Mouse (Mus musculus): ENCODE results near the gene Sphk2. TPM values are rescaled to one million over a fixed set of nuclear protein-coding genes. Genes with fewer than 3 reads are reported as not detected.

The Sphk2 gene
- polyA plus RNA-seq, 1 experiment from 2014 or later: 14.9 TPM

DNA sequence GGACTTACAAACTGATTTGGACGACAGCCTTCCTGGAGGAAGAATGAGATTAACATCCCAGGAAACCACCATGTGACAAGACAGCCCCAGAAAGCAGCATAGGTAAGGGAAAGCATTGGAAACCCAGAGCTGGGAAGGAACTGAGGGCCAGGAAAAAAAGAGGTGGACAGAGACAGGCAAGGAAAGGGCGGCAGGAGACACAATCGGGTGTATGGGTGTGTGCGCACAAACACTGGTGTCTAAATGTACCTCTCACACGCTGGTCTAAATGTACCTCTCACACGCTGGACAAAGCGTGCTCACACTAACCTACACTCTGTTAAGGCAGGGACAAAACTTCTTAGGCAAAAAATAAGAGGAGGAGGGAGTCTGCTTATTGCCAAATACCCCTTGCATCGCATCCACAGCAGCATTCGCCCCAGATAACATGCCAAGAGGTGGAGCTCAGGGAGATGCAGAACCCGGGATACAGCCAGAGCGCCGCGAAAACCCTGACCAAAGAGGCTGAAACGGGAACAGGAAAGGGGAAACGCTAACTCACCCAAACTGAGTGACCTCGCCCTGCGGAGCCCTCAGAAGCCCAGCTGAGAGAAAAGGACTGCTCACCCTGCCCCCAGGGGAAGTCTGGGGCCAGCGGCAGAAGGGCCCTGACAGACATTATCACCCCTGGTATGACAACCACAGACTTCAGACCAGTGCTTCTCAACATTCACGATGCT lies 1.9 kb downstream of the Sphk2 start:
- peak overlapping the region; percentile 39 for H3K9ac ChIP-seq (ENCODE audit: low read length)
- WGBS: 83% methylated on average over 19 of the region's 19 CpGs
- no peak for ATAC-seq (ENCODE audit: low FRiP score)

DNA sequence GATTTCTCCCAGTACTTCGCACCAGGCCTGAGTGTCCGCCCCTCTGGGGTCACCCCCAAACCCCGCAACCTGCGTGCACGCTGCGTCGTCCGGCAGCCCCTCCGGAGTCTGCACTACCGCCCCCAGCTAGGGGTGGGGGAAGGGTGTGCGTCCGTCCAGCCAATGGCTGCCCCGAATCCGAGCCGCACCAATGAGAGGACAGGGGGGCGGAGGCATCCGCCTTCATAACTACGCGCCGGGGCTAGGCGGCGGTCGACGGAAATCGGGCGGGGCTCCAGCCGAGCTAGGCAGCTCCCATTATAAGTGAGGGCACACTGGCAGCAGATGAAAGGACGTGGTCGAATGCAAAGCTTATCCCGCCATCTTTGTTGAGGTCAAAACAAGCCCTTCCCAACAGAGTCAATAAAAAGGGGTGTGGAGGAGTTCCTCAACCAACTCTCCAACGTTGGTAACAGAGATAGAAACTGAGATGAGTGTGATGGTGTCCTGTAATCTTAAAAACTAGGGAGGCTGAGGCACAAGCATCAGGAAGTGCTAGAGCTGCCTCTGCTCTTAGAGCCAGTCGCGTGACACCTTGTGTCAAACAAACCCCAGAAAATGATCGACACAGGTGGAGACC lies 2.6 kb downstream of the Sphk2 start, which contains the start of gene Rpl18:
Gene Rpl18 (plus strand): TSS at position 368 of the 619 bp plus-strand sequence.
- 8% methylated on average over 34 of the region's 34 CpGs for WGBS
- peaks cover 33% of the 10 kb centered on the region for H3K36me3 ChIP-seq (ENCODE audit: control insufficient read depth, insufficient read depth, low read length)
- ATAC-seq (ENCODE audit: low FRiP score): peak; percentile 93

More for the DNA sequence above, 1.9 kb downstream of the Sphk2 start:
- Histone ChIP-seq H3K27me3 (ENCODE audit: control insufficient read depth, insufficient read depth, low read length) (no peaks in the 10 kb centered on the region), H3K36me3 (ENCODE audit: control insufficient read depth, insufficient read depth, low read length) (peaks cover 30% of the 10 kb centered on the region), H3K4me2 (peak overlapping the region; percentile 93), H3K4me3 (ENCODE audit: low read depth, low read length) (peak overlapping the region; percentile 69), H3K27ac (ENCODE audit: low read depth, low read length) (no peak overlapping the region), H3K4me1 (ENCODE audit: control insufficient read depth, insufficient read depth, low read length) (peaks cover 41% of the 10 kb centered on the region), H3K9me3 (ENCODE audit: control insufficient read depth, low read length) (no peaks in the 10 kb centered on the region)
- DNase-seq (ENCODE audit: low spot score, missing footprints): no peak

DNA sequence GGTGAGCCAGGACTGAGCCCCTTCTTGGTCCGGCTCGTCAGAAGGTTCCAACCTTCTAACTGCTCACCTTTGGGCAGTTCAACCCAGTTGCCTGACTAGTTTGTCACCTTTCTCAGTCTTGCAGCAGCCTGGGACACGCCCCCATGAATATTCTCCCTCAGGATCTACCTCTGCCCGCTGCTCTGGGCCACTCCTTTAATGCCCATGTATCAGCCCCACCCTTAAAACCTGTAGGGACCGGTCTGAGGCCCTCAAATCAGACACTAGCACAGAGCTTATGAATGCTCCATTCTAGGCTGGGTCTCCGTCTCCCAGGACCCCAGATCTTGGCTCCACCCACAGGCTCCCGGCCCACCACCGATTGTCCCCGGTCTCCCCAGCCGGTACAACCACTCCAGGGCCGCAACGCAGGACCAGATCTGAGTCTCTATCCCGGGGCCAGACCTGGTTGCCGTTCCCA lies 3.1 kb downstream of the Sphk2 start:
- no peaks in the 10 kb centered on the region for H3K9me3 ChIP-seq (ENCODE audit: control insufficient read depth, low read length)
- H3K4me3 ChIP-seq (ENCODE audit: low read depth, low read length): peak overlapping the region; percentile 69
- H3K4me1 ChIP-seq (ENCODE audit: control insufficient read depth, insufficient read depth, low read length): peaks cover 41% of the 10 kb centered on the region
- H3K27me3 ChIP-seq (ENCODE audit: control insufficient read depth, insufficient read depth, low read length): no peaks in the 10 kb centered on the region
- no peak overlapping the region for H3K27ac ChIP-seq (ENCODE audit: low read depth, low read length)
- peak; percentile 53 for ATAC-seq (ENCODE audit: low FRiP score)
- WGBS: 11% methylated on average over 14 of the region's 14 CpGs
- peak overlapping the region; percentile 93 for H3K4me2 ChIP-seq
- DNase-seq (ENCODE audit: low spot score, missing footprints): no peak
- peak overlapping the region; percentile 74 for H3K9ac ChIP-seq (ENCODE audit: low read length)
- peaks cover 29% of the 10 kb centered on the region for H3K36me3 ChIP-seq (ENCODE audit: control insufficient read depth, insufficient read depth, low read length)

More for the DNA sequence above, 2.6 kb downstream of the Sphk2 start, which contains the start of gene Rpl18:
- peak within 1 kb of the TSS; percentile 74 for H3K9ac ChIP-seq (ENCODE audit: low read length)
- H3K9me3 ChIP-seq (ENCODE audit: control insufficient read depth, low read length): no peaks in the 10 kb centered on the region
- DNase-seq (ENCODE audit: low spot score, missing footprints): peak; percentile 98
- no peak within 1 kb of the TSS for H3K27ac ChIP-seq (ENCODE audit: low read depth, low read length)
- H3K4me1 ChIP-seq (ENCODE audit: control insufficient read depth, insufficient read depth, low read length): peaks cover 41% of the 10 kb centered on the region
- no peaks in the 10 kb centered on the region for H3K27me3 ChIP-seq (ENCODE audit: control insufficient read depth, insufficient read depth, low read length)
- H3K4me3 ChIP-seq (ENCODE audit: low read depth, low read length): peak within 1 kb of the TSS; percentile 69
- H3K4me2 ChIP-seq: peak within 1 kb of the TSS; percentile 93

DNA sequence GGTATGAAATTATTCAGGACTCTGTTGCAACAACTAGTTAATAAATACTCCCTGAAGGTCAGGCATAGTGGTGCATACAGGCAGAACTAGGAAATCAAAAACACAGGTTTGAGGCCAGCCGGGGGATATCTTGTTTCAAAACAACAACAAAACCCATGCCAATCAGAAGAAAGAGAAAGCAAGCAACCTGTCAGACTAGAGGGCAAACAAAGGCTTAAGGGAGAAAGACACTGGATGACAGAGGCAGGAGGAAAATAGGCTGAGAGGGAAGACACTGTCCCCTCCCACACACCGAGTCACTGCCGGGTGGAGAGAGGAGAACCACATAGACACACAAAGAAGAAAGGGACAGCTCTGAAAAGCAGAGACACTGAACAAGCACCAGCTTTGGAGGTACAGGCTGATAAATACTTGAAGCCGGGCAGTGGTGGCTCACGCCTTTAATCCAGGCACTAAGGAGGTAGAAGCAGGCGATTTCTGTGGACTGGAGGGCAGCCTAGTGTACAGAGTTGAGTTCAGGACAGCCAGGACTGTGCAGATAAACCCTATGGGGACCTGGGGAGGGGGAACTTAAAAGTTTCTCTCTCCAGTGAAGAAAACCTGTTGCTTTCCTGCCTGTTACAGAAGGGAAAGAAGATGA lies 3.8 kb downstream of the Sphk2 start:
- H3K4me3 ChIP-seq (ENCODE audit: low read depth, low read length): peak overlapping the region; percentile 69
- no peak overlapping the region for H3K27ac ChIP-seq (ENCODE audit: low read depth, low read length)
- peaks cover 25% of the 10 kb centered on the region for H3K36me3 ChIP-seq (ENCODE audit: control insufficient read depth, insufficient read depth, low read length)
- H3K4me2 ChIP-seq: peak overlapping the region; percentile 93
- ATAC-seq (ENCODE audit: low FRiP score) (no peak), DNase-seq (ENCODE audit: low spot score, missing footprints) (no peak)
- peaks cover 41% of the 10 kb centered on the region for H3K4me1 ChIP-seq (ENCODE audit: control insufficient read depth, insufficient read depth, low read length)
- no peaks in the 10 kb centered on the region for H3K27me3 ChIP-seq (ENCODE audit: control insufficient read depth, insufficient read depth, low read length)
- H3K9ac ChIP-seq (ENCODE audit: low read length): no peak overlapping the region
- WGBS: 87% methylated on average over 6 of the region's 6 CpGs
- H3K9me3 ChIP-seq (ENCODE audit: control insufficient read depth, low read length): no peaks in the 10 kb centered on the region

DNA sequence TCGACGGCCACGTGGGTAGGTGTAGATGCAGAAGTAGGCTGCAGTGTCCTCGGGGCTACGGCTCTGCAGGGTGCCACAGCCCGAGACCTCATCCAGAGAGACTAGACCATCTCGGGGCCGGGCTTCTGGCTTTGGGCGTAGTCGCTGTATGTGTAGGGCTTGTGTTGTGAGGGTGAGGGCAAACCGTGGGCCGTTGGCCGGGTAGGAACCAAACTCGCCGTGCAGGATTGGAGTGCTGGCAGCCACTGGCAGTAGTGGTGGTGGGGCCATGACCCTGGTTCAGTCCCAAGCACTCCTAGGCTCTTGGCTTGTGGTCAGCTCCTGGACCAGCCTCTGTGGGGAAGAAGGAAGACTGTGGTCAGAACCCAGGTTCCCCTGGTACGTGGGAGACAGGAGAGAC lies 4.4 kb downstream of the Sphk2 start:
- ATAC-seq (ENCODE audit: low FRiP score) (no peak), DNase-seq (ENCODE audit: low spot score, missing footprints) (no peak)
- Histone ChIP-seq H3K27ac (ENCODE audit: low read depth, low read length) (no peak overlapping the region), H3K4me3 (ENCODE audit: low read depth, low read length) (no peak overlapping the region), H3K36me3 (ENCODE audit: control insufficient read depth, insufficient read depth, low read length) (peaks cover 25% of the 10 kb centered on the region), H3K9ac (ENCODE audit: low read length) (no peak overlapping the region), H3K4me1 (ENCODE audit: control insufficient read depth, insufficient read depth, low read length) (peaks cover 43% of the 10 kb centered on the region), H3K27me3 (ENCODE audit: control insufficient read depth, insufficient read depth, low read length) (no peaks in the 10 kb centered on the region), H3K9me3 (ENCODE audit: control insufficient read depth, low read length) (no peaks in the 10 kb centered on the region), H3K4me2 (no peak overlapping the region)
- 94% methylated on average over 16 of the region's 16 CpGs for WGBS

DNA sequence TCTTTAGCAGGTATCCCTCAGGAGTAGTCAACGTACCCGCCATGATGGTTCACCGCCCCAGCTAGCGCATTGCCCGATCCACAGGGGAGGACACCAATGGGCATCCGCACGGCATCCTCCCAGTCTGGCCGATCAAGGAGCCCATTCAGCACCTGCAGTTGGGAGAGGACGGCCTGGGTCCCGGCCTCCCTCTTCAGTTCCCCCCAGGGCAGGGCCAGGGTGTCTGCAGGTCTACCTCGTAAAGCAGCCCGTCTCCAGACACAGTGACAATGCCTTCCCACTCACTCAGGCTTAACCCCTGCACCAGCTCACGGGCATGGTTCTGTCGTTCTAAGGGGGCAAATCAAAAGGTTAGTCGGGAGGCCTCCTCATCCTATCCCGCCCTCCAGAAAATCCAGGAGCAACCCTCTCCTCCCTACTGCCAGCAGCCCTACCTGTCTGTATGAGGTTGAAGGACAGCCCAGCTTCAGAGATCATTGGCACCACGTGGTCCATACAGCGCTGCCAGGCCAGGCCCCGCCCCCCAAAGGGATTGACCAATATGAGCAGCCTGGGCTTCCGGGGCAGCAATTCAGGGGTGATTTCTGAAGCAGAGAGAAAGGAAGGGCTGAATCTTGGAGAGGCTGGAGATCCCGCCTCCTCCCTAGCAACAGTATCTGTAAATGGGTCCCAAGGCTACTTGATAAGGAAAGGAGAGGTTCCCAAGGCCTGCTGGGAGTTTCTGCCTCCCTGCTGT lies 5.6 kb downstream of the Sphk2 start:
- no peak for DNase-seq (ENCODE audit: low spot score, missing footprints)
- 86% methylated on average over 20 of the region's 21 CpGs for WGBS
- H3K9ac ChIP-seq (ENCODE audit: low read length): no peak overlapping the region
- H3K36me3 ChIP-seq (ENCODE audit: control insufficient read depth, insufficient read depth, low read length): peaks cover 25% of the 10 kb centered on the region
- ATAC-seq (ENCODE audit: low FRiP score): no peak
- no peak overlapping the region for H3K4me3 ChIP-seq (ENCODE audit: low read depth, low read length)
- H3K9me3 ChIP-seq (ENCODE audit: control insufficient read depth, low read length): no peaks in the 10 kb centered on the region
- no peaks in the 10 kb centered on the region for H3K27me3 ChIP-seq (ENCODE audit: control insufficient read depth, insufficient read depth, low read length)
- peaks cover 54% of the 10 kb centered on the region for H3K4me1 ChIP-seq (ENCODE audit: control insufficient read depth, insufficient read depth, low read length)
- H3K27ac ChIP-seq (ENCODE audit: low read depth, low read length): no peak overlapping the region
- H3K4me2 ChIP-seq: no peak overlapping the region

DNA sequence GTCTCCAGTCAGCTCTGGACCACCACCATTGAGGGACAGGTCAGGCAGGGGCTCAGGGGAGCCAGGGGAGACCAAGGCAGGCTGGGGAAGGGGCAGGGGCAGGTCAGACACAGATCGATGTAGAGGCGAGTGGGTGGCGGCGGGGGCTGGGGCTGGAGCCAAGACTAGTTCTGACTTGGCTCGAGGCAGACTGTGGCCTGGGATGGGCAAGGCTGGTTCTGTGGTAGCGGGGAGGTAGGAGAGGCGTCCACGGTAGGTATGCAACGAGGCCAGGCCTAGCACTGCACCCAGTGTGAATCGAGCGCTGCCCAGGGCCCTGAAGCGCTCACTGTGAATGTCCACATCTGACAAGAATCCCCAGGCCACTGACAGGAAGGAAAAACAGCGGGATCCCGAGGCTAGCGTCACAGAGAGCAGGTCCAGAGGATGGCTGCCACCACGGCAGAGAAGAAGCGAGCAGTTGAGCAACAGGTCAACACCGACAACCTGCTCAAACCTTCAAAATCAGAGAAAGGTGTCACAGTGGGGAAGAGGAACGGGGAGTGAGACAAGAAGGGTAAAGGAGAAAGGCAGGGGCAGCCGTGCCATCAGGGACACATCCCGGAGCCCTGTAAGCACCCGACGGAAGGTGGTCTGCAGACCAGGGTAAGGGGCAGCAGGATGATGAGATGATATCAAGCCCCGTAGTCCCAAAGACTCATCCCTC lies 6.3 kb downstream of the Sphk2 start:
- ATAC-seq (ENCODE audit: low FRiP score) (no peak), DNase-seq (ENCODE audit: low spot score, missing footprints) (no peak)
- H3K9me3 ChIP-seq (ENCODE audit: control insufficient read depth, low read length): no peaks in the 10 kb centered on the region
- no peak overlapping the region for H3K27ac ChIP-seq (ENCODE audit: low read depth, low read length)
- WGBS: 92% methylated on average over 24 of the region's 24 CpGs
- H3K27me3 ChIP-seq (ENCODE audit: control insufficient read depth, insufficient read depth, low read length): no peaks in the 10 kb centered on the region
- no peak overlapping the region for H3K4me2 ChIP-seq
- no peak overlapping the region for H3K4me3 ChIP-seq (ENCODE audit: low read depth, low read length)
- peaks cover 55% of the 10 kb centered on the region for H3K4me1 ChIP-seq (ENCODE audit: control insufficient read depth, insufficient read depth, low read length)
- H3K36me3 ChIP-seq (ENCODE audit: control insufficient read depth, insufficient read depth, low read length): peaks cover 25% of the 10 kb centered on the region
- no peak overlapping the region for H3K9ac ChIP-seq (ENCODE audit: low read length)

DNA sequence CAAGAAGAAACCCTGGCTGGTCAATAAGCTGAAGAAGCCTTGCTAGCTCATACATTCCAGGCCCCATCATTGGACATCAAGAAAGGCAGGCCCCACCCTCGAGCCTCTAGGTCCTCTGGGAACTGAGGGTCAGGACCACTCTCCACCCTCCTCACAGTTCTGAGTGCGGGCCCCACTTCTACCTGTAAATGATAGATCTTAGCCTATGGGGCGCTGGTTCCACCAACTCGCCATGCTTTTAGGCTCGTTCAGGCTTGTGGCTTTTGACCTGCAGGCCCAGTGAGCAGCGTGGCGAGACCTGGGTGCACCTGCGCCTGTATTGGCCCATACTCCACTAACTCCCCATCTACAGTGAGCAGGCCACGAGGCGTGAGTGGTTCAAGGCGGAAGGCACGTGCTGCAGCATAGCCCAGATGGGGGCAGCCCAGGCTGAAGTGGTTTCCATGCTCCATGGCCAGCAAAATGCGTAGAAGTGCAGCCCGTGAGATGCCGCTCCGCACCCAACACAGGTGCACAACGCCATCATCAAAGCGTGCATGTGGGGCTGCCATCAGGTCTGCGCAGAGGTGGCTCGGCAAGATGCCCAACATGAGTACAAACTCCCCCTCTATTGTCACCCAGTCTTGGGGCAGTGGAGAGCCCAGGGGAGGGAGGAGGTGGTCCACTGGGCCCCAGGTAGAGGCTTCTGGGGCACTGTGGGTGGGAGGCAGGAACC lies 7.2 kb downstream of the Sphk2 start:
- peaks cover 55% of the 10 kb centered on the region for H3K4me1 ChIP-seq (ENCODE audit: control insufficient read depth, insufficient read depth, low read length)
- no peak overlapping the region for H3K4me2 ChIP-seq
- H3K4me3 ChIP-seq (ENCODE audit: low read depth, low read length): no peak overlapping the region
- WGBS: 94% methylated on average over 20 of the region's 20 CpGs
- H3K9ac ChIP-seq (ENCODE audit: low read length): no peak overlapping the region
- no peak for DNase-seq (ENCODE audit: low spot score, missing footprints)
- ATAC-seq (ENCODE audit: low FRiP score): no peak
- H3K9me3 ChIP-seq (ENCODE audit: control insufficient read depth, low read length): no peaks in the 10 kb centered on the region
- H3K27ac ChIP-seq (ENCODE audit: low read depth, low read length): no peak overlapping the region
- peaks cover 25% of the 10 kb centered on the region for H3K36me3 ChIP-seq (ENCODE audit: control insufficient read depth, insufficient read depth, low read length)
- no peaks in the 10 kb centered on the region for H3K27me3 ChIP-seq (ENCODE audit: control insufficient read depth, insufficient read depth, low read length)
